Mouse (Mus musculus) limb, embryonic 11.5 days (tissue): ENCODE data around the gene Sfxn5. TPM values are rescaled to one million over a fixed set of nuclear protein-coding genes. Genes with fewer than 3 reads are reported as not detected.

Experiments used
- ATAC-seq: fragments of 200-750 bp; cut with Nextera tagmentation; 2 replicates; pipeline ENCODE4 v1.8.0; 2017; ENCODE audit warnings: low read depth; ENCODE audit not compliant: insufficient number of reproducible peaks, low FRiP score, low TSS enrichment
- DNase-seq: peaks from one replicate; pipeline ENCODE4 v3.0.0-alpha.2; 2015; ENCODE audit warnings: low spot score
- H3K27ac ChIP-seq: fragments of 300-500 bp; sonication (generic); replicated peaks from 2 replicates; pipeline ENCODE4 v1.5.1; 2014; ENCODE audit warnings: low read depth, mild to moderate bottlenecking, low read length
- H3K27me3 ChIP-seq: fragments of 300-500 bp; sonication (generic); 2 replicates; pipeline ENCODE4 v1.6.1; 2014; ENCODE audit warnings: mild to moderate bottlenecking, low read length, mixed read lengths; ENCODE audit not compliant: control insufficient read depth, insufficient read depth
- H3K36me3 ChIP-seq: fragments of 300-500 bp; sonication (generic); 2 replicates; pipeline ENCODE4 v1.6.1; 2014; ENCODE audit warnings: mild to moderate bottlenecking, low read length, moderate library complexity, mixed read lengths; ENCODE audit not compliant: control insufficient read depth, insufficient read depth
- H3K4me1 ChIP-seq: fragments of 300-500 bp; sonication (generic); 2 replicates; pipeline ENCODE4 v1.6.1; 2014; ENCODE audit warnings: low read length, mixed read lengths; ENCODE audit not compliant: control insufficient read depth, insufficient read depth
- H3K4me2 ChIP-seq: fragments of 300-500 bp; sonication (generic); 2 replicates; pipeline ENCODE4 v1.6.1; 2014; ENCODE audit warnings: low read depth, mild to moderate bottlenecking, moderate library complexity; ENCODE audit not compliant: severe bottlenecking
- H3K4me3 ChIP-seq: fragments of 300-500 bp; sonication (generic); 2 replicates; pipeline ENCODE4 v1.5.1; 2014; ENCODE audit warnings: low read depth, low read length
- H3K9ac ChIP-seq: fragments of 300-500 bp; sonication (generic); 2 replicates; pipeline ENCODE4 v1.6.1; 2014; ENCODE audit warnings: mild to moderate bottlenecking, low read length
- H3K9me3 ChIP-seq: fragments of 300-500 bp; sonication (generic); 2 replicates; pipeline ENCODE4 v1.6.1; 2016; ENCODE audit warnings: low read length; ENCODE audit not compliant: control insufficient read depth
- WGBS: fragments of 180-500 bp; shearing (Covaris S2); extraction: QIAGEN DNeasy Blood & Tissue Kit; methylation state at CpG from one replicate; pipeline ENCODE4 v1.1.7; 2014; 5-methylcytosine and 5-hydroxymethylcytosine counted together
- polyA plus RNA-seq: library from polyadenylated mRNA; unstranded; fragments of >200 nt; fragmentation: Nextera tagmentation; extraction: Ambion mirVana; gene quantifications from 2 replicates; pipeline ENCODE4 v1.2.1, GENCODE M21; 2014

Sfxn5 gene
- polyA plus RNA-seq, 1 experiment from 2014 or later = 4.8 TPM

DNA sequence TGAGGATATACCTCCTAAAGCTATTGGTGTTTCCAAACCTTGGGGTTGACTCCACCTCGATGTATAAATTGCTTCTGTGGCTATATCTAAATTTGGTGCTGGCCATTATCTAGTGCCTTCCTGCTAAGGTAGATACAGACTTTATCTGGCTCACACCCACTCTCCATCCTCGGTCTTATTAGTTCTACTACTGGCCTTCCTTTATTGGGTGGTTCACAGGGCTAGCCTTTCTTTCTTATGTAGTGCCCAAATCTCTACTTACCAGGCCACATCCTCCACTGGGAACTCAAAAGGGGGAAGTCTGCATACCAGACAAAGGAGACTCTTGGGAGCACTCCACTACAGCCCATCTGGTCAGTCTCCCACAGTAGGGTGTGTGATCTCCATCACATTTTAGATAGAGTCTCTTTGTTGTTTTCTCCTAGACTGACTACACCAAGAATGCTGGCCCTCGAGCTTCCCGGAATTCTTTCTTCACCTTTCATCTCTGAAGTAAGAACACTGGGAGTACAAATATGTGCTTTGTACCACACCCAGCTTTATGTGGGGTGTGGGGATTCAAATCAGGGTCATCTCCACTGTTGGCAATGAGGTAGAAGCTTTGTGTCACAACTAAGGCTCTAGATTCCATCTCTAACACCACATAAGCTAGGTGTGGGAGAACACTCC is 44.0 kb upstream of the Sfxn5 start:
- ATAC-seq = no peak
- 0 out of 2 replicates have a peak, but pooled peaks cover 3% of the 10 kb centered on the region for H3K4me1 ChIP-seq
- no peaks in the 10 kb centered on the region for H3K36me3 ChIP-seq
- no peak overlapping the region for H3K27ac ChIP-seq
- H3K4me2 ChIP-seq = no peak overlapping the region
- H3K9me3 ChIP-seq = no peaks in the 10 kb centered on the region
- no peaks in the 10 kb centered on the region for H3K27me3 ChIP-seq
- WGBS = 77% methylated on average over 4 of the region's 4 CpGs
- H3K4me3 ChIP-seq = no peak overlapping the region
- no peak overlapping the region for H3K9ac ChIP-seq
- no peak for DNase-seq

DNA sequence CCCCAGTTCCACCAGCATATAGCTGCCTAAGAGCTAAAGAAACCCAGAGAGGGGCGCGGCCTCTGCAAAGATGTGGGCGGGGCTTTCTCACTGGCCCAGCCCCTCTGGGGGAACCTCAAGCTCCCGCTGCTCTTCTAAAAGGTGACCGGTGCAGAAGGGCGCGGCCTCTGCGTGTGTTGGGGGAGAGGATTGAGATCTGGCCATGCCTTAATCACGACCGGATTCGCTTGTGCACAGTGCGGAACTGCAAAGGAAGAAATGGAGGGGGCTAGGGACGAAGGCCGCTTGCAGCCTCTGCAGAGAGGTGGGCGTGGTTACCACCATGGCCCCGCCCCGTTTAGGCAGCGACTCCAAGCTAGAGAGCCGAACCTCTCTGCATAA is 41.5 kb upstream of the Sfxn5 start:
- no peak overlapping the region for H3K27ac ChIP-seq
- no peaks in the 10 kb centered on the region for H3K4me1 ChIP-seq
- H3K4me2 ChIP-seq = peak overlapping the region; percentile 96
- under 1% methylated on average over 19 of the region's 19 CpGs for WGBS
- DNase-seq (peak; percentile 97), ATAC-seq (peak; percentile 93)
- H3K9me3 ChIP-seq = no peaks in the 10 kb centered on the region
- peak overlapping the region; percentile 74 for H3K4me3 ChIP-seq
- H3K36me3 ChIP-seq = no peaks in the 10 kb centered on the region
- H3K27me3 ChIP-seq = no peaks in the 10 kb centered on the region
- H3K9ac ChIP-seq = peak overlapping the region; percentile 76; the same call in 1 of the 2 replicates

DNA sequence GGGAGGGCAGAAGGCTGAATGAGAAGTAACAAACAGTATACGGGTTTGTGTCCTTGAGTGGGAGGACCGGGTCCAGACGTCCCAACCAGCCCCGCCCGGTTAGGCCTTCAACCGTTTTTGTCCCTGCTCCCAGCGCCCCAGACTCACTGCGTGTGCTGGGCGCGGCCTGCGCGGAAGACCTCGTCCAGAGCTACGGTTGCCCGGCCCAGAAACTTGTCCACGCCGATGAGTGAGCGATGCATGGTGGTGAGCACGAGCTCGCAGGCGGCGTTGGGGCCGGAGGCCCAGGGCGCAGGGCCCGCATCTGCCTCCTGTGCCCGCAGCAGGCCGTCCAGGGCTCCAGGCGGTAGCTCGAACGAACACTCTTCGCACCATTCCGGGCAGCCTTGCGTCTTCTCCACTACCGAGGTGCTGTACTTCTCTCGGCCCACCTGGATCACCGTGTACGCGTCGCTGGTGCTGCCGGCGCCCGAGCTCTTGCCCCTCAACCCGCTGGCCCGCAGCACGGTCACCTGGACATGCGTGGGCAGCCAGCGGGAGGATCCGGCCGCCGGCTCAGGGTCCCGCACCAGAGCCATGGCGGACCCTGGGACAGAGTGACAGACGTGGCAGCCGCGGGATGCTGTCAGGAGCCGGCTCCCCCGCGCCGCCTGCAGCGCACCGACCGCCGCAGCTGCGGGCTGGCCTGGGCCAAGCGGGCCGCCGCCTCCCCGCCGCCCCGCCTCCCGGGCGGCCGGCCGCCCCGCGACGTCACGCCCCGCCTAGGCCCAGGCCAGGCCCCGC is 40.9 kb upstream of the Sfxn5 start, which contains the start of gene Rab11fip5:
Gene Rab11fip5 (minus strand): TSS at position 684 of the 783 bp plus-strand sequence.
- Histone ChIP-seq H3K9me3 (no peaks in the 10 kb centered on the region), H3K36me3 (no peaks in the 10 kb centered on the region), H3K4me1 (no peaks in the 10 kb centered on the region), H3K9ac (peak within 1 kb of the TSS; percentile 76), H3K4me3 (peak within 1 kb of the TSS; percentile 74), H3K27me3 (no peaks in the 10 kb centered on the region), H3K4me2 (peak within 1 kb of the TSS; percentile 96), H3K27ac (no peak within 1 kb of the TSS; the same call in 1 of the 2 replicates)
- ATAC-seq (peak; percentile 5; the same call in 1 of the 2 replicates), DNase-seq (no peak)
- 2% methylated on average over 67 of the region's 80 CpGs for WGBS

DNA sequence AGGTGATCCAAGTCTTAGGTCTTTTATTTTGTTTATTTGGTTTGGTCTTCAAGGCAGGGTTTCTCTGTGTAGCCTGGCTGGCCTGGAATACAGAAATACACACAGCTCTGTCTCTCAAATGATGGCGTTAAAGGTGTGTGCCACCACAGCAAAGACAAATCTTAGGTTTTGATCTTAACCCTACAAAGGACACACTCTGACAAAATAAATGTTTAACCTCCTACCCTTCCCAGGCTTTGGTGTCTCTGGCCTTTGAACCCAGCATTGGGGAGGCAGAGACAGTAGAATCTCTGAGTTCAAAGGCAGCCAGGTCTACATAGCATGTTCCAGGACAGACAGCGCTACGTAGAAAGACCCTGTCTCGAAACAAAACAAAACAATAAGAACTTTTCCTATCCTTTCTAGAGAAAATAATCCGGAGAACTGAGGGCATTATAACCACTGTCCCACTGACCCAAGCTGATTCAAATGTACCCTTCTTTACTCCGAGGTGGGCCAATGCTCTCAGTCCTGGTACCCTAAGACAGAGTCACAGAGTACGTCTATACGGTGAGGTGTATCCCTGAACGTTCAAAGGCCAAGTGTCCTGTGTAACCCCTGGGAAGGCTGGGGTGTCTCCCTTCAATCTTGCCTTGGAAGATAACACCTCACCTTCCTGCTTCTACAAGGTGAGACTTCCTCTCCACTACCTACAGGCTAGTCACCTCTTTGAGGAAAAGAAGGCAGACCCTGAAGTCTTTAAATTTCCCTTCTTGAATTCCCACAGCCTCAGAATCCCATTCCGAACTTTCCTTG is 40.0 kb upstream of the Sfxn5 start:
- Histone ChIP-seq H3K9ac (peak overlapping the region; percentile 76; the same call in 1 of the 2 replicates), H3K4me2 (peak overlapping the region; percentile 96), H3K4me3 (peak overlapping the region; percentile 74), H3K27me3 (no peaks in the 10 kb centered on the region), H3K27ac (no peak overlapping the region), H3K4me1 (no peaks in the 10 kb centered on the region), H3K36me3 (no peaks in the 10 kb centered on the region), H3K9me3 (no peaks in the 10 kb centered on the region)
- no peak for DNase-seq
- WGBS = 87% methylated on average over 10 of the region's 10 CpGs
- ATAC-seq = no peak

DNA sequence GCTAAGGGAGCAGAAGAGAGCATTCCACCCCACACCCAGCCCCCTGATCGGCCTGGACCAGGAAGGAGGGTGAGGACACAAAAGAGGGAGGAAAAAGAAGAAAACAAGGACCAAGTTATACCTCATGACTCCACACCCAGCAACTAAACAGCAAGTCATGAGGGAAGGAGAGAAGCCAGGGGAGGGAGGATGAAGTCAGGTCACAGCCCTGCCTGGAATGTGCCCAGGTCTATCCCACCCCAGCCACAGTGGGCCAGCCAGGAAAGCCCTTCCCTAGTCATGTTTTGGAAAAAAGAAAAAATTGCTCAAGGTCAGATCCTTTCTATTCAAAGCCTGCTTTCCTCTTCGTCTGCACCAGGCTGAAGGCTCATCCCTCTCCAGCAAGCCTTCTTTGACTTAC is 39.3 kb upstream of the Sfxn5 start:
- DNase-seq (no peak), ATAC-seq (no peak)
- Histone ChIP-seq H3K27ac (no peak overlapping the region), H3K4me1 (no peaks in the 10 kb centered on the region), H3K9ac (no peak overlapping the region), H3K36me3 (no peaks in the 10 kb centered on the region), H3K27me3 (no peaks in the 10 kb centered on the region), H3K9me3 (no peaks in the 10 kb centered on the region), H3K4me2 (no peak overlapping the region), H3K4me3 (no peak overlapping the region)
- WGBS = 85% methylated on average over 2 of the region's 2 CpGs

DNA sequence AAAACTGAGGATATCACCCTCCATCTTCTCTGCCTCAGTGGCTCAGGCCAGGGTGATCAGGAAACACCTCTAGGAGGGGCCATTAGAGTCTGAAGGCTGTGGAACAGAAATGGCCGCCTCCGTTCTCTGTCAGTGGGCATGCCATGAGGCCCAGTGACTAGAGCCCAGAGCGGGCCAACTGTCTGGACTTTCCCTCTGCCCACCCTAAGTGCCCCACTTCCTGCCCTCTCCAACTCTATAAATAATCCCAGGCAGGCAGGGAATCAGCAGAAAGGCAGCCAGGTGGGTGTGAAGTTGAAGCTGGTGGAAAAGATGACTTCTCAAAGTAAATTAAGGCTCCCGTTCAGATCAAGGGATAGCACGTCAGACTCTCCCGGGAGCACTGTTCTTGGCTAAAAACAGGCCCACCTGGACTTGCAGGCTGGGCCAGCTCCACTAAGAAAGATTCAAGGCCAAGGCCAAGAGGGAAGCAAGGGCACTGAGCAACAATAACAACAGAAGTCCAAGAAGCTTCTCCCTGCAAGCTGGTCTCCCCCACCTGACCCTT is 38.7 kb upstream of the Sfxn5 start:
- no peaks in the 10 kb centered on the region for H3K9me3 ChIP-seq
- ATAC-seq (no peak), DNase-seq (no peak)
- no peak overlapping the region for H3K4me3 ChIP-seq
- H3K27me3 ChIP-seq = no peaks in the 10 kb centered on the region
- no peaks in the 10 kb centered on the region for H3K36me3 ChIP-seq
- 85% methylated on average over 6 of the region's 6 CpGs for WGBS
- H3K27ac ChIP-seq = no peak overlapping the region
- peaks cover 3% of the 10 kb centered on the region; the same call in 1 of the 2 replicates for H3K4me1 ChIP-seq
- no peak overlapping the region for H3K9ac ChIP-seq
- no peak overlapping the region for H3K4me2 ChIP-seq

DNA sequence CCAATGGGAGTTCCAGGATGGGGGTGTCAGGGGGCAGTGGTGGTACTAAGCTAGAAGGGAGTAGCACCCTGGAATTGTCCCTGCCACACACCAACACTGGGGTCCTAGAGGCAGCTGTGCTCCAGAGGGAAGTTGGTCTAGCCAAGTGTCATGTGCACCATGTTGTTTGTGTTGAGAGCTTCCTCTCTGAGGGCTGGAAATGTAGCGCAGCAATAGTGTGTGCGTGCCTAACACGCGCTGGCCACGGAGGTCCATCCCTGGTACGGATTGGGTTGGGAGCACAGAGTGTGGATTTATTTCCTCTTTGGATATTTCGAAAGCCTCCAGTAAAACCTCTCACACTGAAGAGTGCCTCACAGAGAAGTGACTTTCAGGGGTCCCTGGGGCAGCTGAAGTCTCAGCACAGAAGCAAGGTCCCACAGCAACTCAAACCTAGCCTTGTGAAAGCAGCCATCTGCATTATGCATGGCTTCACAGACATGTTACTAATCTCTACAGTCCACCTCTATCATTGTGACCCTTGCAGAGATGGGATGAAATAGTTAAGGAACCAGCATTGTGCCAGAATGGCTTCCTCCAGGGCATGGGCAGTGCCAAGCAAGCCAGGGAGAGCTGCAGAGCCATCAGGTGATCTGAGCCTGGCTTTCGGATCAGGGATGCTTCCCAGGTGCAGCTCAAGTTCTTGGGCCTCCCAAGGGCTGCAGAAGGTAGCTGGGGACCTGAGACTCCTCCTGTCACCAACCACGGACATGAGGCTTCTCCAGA is 37.6 kb upstream of the Sfxn5 start:
- Histone ChIP-seq H3K36me3 (no peaks in the 10 kb centered on the region), H3K4me3 (no peak overlapping the region), H3K4me1 (peaks cover 6% of the 10 kb centered on the region; the same call in 1 of the 2 replicates), H3K9ac (no peak overlapping the region), H3K4me2 (no peak overlapping the region), H3K9me3 (no peaks in the 10 kb centered on the region), H3K27ac (no peak overlapping the region), H3K27me3 (no peaks in the 10 kb centered on the region)
- ATAC-seq (no peak), DNase-seq (no peak)
- 92% methylated on average over 9 of the region's 9 CpGs for WGBS
